Mouse (Mus musculus) gastrocnemius, adult 2 months (tissue): ENCODE measurements around the gene Sucla2. TPM values are rescaled to one million over a fixed set of nuclear protein-coding genes. Genes with fewer than 3 reads are reported as not detected.
"Not testable (repeated sequence)": the region's sequence is repeated elsewhere in the genome, so short reads cannot be mapped to it uniquely, and the experiment has no call there.

ENCODE experiments used
- DNase-seq: peaks from one replicate; pipeline ENCODE4 v3.0.0; 2022
- H3K27ac ChIP-seq: fragments of 200-600 bp; 2 replicates; pipeline ENCODE4 v1.8.1; 2022; ENCODE audit warnings: mild to moderate bottlenecking
- H3K4me3 ChIP-seq: fragments of 200-600 bp; 2 replicates; pipeline ENCODE4 v1.8.1; 2022; ENCODE audit warnings: mild to moderate bottlenecking, moderate library complexity
- CTCF ChIP-seq: fragments of 200-600 bp; IDR thresholded peaks from 2 replicates; pipeline ENCODE4 v1.8.1; 2022; ENCODE audit warnings: antibody characterized with exemption, mild to moderate bottlenecking, moderate library complexity
- intact Hi-C: fragments of 180-260 bp; cut with DNase I; formaldehyde crosslinking; loops from one replicate; pipeline ENCODE4 v1.15.1; 2025
- total RNA-seq, 2 experiments: library from RNA; stranded (reverse); gene quantifications; 2 replicates each; pipeline ENCODE4 v1.2.3; 2021

Gene Sucla2
- total RNA-seq, 2 experiments from 2014 or later = 428 to 488 TPM

DNA sequence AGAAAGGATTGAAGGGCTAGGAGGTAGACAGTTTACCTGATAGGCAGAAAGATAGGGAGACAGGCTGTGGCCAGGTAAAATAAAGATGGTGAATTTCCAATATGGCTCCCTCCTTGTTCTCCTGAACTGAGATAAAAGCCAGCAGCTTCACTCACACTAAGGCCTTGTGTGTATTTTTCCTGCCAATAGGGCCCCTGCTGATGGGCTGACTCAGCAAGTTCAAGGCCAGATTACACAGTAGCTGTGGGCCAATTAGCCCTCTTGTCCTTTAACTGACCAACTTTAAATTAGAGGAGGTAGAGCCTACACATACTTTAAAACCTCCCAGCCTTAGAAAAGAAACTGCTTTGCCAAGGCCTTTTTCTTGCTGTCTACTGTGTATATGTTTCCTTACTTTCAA is 51.2 kb downstream of the Sucla2 start:
- Histone ChIP-seq H3K4me3 (no peak overlapping the region), H3K27ac (no peak overlapping the region)
- intact Hi-C loops = no loop called here
- DNase-seq = no peak
- TF ChIP-seq CTCF = no peak

DNA sequence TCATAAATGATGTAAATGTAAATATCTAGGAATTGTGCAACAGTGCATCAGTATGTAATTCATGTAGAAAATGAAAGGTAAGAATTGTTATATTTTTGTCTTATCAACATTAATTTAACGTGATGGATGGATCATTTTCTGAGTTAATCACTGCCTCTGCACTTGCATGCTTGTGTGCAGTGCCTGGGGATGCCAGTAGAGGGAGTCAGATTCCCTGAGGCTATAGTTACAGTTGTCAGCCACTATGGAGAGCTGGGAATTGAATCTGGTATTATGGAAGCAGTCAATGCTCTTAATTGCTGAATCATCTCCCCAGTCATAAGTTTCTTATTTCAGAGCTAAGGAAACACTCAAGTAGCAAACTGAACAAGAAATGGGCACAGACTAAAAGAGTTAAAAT is 63.0 kb downstream of the Sucla2 start:
- intact Hi-C loops = no loop called here
- H3K27ac ChIP-seq = no peak overlapping the region
- peak; percentile 22 for DNase-seq
- no peak overlapping the region for H3K4me3 ChIP-seq
- peak; percentile 53 for TF ChIP-seq CTCF

DNA sequence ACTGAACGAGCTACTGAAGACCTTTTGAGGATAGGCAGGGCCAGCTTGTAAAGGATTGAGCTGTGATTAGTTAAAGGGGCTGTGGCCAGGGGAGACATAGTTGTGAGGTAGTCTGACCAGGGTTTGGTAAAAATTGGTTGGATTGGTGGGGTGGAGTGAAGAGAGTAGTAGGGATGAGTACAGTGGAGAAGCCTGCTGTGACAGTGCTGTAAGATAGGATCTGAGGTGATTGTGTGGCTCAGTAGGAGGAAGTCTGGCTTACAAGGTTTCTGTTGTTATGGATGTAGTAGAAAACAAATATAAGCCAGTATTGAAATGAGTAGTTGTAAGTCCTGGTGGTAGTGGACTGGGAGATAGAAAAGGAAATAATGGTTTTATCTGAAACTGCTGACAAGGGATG is 67.0 kb downstream of the Sucla2 start:
- Histone ChIP-seq H3K27ac (no peak overlapping the region), H3K4me3 (no peak overlapping the region)
- no peak for DNase-seq
- TF ChIP-seq CTCF = no peak
- intact Hi-C loops = no loop called here

DNA sequence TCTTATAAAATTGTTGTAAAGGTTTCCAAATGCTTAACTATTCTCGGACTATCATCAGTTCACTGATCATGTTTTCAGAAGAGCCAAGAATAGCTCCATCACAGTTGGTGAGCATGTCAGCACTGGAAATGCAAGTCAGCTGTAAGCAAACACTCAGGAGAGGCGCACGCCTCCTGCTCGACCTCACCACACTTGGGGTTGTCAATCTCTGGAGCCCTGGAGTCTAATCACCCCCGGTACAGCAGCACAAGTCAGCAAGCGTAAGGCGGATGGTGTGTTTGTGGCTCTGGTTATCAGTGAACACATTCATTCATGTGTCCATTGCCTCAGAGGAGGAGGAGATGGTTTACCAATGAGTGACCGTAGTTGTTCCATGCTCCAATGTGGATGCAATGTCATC is 74.6 kb downstream of the Sucla2 start:
- peak overlapping the region; percentile 92 for H3K27ac ChIP-seq
- TF ChIP-seq CTCF = no peak
- DNase-seq = peak; percentile 84
- intact Hi-C loops = no loop called here
- H3K4me3 ChIP-seq = no peak overlapping the region

DNA sequence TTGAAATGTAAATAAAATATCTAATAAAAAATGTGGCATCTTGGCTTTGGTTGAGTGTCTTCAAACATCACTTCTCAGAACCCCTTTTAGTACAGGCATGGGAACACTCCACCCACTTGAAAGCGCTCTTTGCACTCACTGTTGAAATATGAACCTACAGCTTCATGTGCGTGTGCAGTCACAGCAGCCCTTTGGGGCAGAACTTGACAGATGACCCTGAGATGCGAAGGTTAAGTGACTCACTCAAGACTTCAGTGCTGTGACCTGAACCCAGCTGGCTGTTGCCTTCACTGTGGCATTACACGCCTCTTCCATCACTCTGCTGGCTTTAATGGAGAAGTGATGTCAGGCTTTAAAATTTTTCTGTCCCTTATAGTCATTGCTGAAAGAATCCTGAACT is 82.6 kb downstream of the Sucla2 start:
- no peak for TF ChIP-seq CTCF
- H3K4me3 ChIP-seq = no peak overlapping the region
- DNase-seq = no peak

DNA sequence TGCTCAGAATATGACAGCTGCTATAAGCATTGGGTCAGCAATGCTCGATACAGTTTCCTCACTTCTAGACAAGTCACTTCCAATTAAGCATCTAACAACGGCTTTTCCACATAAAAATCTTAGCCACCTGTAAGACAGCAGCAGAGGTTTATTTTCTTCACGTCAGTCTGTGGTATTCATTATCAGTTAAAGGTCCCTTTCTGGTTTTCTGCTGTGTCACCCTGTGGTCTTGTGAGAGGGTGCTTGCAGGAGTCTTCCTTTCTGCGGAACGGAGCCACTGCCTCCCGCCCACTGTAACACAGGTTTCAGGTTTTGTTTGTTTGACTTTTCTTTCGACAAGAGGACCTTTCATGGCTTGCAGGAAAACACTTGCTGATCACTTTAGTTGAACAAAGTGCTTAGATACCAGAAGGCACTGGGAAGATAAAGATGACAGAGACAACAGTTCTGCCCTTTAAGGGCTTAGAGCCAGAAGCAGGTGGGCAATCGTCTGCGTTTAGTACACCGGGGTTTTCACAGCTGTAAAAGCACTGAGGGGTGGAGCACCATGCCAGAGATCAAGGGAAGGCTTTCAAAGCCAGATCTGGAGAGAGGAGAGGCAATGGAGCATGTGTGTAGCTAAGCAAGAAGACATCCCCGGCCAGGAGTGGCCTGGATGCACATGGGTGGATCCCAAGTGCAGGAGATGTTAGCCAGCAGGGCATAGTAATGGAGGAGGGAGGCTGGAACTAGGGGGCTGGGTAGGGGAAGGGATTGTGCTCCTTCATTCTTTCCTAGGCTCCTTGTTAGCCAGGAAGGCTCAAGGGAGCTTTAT is 83.8 kb downstream of the Sucla2 start:
- Histone ChIP-seq H3K27ac (no peak overlapping the region), H3K4me3 (no peak overlapping the region)
- intact Hi-C loops = no loop called here
- no peak for TF ChIP-seq CTCF
- no peak for DNase-seq

More for the DNA sequence above, 82.6 kb downstream of the Sucla2 start:
- no peak overlapping the region for H3K27ac ChIP-seq
- intact Hi-C loops = no loop called here

DNA sequence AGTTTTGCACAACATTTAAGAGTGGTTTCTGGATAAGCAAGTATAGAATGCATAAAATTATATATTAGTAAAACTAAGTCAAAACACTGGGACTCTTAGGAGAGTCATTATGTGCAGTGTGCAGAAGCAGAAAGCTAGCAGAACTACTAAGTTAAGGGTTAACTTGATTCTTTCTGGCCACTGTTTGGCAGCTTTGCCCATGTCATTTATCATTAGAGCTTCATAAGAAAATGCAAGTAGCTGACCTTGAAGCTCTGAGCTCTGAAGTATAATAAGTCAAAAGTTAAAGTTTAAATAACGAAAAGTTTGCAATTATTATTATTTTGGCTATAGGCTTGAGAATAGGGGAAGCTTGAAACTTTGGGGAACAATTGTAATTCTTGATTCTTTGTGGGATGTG is 89.8 kb downstream of the Sucla2 start:
- H3K4me3 ChIP-seq, intact Hi-C loops, DNase-seq, H3K27ac ChIP-seq: not testable (repeated sequence)

DNA sequence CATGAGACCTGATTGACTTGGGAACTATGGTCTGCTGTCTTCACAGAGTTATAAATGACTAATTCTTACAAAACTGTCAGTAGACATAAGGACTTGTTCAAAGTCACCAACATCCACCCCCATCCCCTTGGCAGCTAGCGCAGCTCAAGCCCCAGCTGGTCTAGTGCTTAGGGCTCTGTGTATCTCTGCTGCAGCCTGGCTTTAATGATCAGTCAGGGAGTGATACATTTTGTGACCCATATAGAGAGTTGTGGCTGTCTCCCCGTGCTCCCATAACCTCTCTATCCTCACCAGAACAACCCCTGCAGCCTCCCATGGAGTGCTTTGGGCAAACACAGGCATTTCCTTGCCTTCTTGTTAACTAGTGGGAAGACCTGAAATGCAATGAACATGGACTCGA is 95.8 kb downstream of the Sucla2 start:
- no peak overlapping the region for H3K4me3 ChIP-seq
- TF ChIP-seq CTCF = no peak
- no peak overlapping the region for H3K27ac ChIP-seq
- intact Hi-C loops = no loop called here
- DNase-seq = no peak

DNA sequence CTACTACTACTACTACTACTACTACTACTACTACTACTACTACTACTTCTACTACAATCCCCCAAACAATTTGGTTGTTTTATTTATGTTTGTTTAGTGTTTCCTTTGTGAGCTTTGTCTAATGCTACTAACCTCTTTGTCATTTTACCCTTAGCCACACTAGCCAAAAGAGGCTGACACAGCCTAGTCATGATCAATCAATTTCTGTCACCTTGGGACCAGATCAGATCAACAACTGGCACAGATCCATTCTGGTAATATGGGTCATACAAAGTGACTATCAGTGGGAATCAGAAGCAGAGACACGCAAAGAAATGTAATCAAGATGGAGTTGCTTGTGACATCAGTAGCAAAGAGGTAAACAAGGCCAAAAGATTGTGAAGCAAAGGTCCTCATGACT is 97.9 kb downstream of the Sucla2 start:
- no peak for TF ChIP-seq CTCF
- DNase-seq = no peak
- no peak overlapping the region for H3K27ac ChIP-seq
- intact Hi-C loops = no loop called here
- no peak overlapping the region for H3K4me3 ChIP-seq

DNA sequence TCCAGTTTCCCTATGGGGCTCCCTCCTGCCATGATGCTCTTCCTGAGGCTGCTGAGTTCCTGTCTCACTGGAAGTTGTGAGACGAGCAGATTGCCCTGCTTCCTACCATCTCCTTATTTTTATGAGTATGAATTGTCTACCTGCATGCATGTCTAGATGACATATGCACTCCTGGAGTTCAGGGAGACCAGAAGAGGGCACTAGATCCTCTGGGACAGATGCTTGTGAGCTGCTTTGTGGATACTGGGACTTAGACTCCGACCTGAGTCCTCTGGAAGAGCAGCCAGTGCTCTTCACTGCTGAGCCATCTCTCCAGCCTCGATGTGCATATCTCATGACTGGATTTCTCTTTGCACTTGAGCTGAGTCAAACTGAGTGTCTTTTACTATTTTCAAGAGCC is 100.3 kb downstream of the Sucla2 start:
- peak; percentile 29; the same call in 1 of the 2 replicates for TF ChIP-seq CTCF
- intact Hi-C loops = no loop called here
- no peak for DNase-seq
- no peak overlapping the region for H3K27ac ChIP-seq
- H3K4me3 ChIP-seq = no peak overlapping the region

DNA sequence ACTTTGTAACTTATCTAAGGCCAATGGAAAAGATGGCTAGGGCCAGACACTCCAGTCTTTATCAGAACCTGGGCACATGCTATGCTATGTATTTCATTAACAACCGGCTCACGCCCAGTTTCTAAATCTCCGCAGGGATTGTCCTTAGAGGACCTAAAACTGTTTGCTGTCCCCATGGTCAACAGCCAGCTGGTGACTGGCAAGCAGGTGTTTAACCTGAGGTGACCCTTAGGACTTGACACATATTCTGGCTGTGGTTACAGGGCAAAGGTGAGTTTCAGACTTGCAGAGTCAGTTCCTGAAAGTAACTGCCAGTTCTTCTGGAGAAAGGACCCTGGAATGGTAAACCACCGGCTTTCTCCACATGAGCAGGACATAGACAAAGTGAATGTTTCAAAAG is 106.4 kb downstream of the Sucla2 start:
- intact Hi-C loops = no loop called here
- no peak for TF ChIP-seq CTCF
- Histone ChIP-seq H3K27ac (peak overlapping the region; percentile 77), H3K4me3 (no peak overlapping the region)
- DNase-seq = peak; percentile 70

DNA sequence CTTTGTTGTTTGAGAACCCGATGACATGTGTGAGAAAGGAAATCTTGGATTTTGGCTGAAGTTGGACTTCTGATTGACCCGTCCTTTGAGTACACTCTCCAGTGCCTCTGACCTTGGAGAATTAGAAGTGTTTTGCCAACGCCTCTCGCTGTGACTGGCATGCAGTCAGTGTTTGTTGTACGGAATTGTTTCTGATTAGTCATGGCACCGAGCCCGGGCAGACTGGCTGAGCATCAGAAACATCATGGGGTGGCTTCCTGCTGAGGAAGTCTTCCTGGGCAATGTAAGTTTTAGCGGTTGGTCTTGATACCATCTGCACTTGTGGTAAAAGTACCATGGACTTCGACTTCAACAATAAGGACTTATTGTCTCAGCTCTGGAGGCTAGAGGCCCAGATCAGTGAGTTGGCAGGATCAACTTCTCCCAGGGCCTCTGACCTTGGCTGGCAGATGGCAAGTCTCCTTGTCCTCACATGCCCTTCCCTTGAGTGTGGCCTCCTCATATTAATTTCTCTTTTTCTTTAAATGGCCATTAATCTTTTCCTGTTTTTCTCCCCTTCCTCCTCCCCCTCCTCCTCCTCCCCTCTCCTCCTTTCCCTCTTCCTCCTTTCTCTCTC is 107.6 kb downstream of the Sucla2 start:
- Histone ChIP-seq H3K27ac (peak overlapping the region; percentile 77; the same call in 1 of the 2 replicates), H3K4me3 (no peak overlapping the region)
- intact Hi-C loops = no loop called here
- no peak for TF ChIP-seq CTCF
- no peak for DNase-seq

DNA sequence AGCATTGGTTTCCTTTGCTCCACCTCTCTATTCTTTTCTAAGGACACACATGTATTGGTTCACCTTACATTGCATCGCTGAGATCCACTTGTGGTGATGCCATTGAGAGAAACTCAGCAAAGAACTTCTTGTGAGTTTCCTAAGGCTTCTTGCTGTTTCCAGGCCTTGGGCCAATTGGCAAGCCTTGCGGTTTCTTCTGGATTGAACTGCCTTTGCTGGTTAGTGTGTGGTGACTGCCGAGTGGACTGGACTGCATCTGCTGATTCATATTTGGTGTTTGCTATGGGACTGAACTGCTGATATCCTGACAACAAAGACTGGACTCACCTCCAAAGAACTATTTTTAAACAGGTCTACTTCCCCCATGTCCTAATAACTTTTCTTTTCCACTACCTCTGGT is 109.2 kb downstream of the Sucla2 start:
- no peak overlapping the region for H3K27ac ChIP-seq
- TF ChIP-seq CTCF = no peak
- intact Hi-C loops = no loop called here

DNA sequence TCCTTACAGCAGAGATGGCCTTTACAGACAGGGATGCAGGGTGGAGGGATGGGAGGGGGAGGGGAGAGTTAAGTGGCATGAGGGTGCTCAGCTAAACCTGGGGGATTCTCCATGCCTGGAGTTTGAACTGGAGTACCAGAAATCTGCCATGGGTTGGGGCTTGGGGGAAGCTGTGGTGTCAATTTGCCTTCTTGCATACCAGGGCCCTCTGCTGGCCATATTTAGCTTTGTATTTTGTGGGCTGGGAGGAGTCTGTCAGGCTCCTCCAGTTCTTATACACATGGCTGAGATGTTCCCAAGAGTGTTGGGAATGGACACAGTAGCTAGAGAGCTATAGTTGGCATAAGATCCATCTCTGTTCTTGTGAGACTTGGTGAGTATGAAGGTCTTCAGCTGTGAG is 112.3 kb downstream of the Sucla2 start:
- TF ChIP-seq CTCF = peak; percentile 38; the same call in 1 of the 2 replicates
- peak; percentile 23 for DNase-seq
- intact Hi-C loops = no loop called here

More for the DNA sequence above, 109.2 kb downstream of the Sucla2 start:
- no peak overlapping the region for H3K4me3 ChIP-seq
- DNase-seq = no peak

More for the DNA sequence above, 112.3 kb downstream of the Sucla2 start:
- Histone ChIP-seq H3K4me3 (no peak overlapping the region), H3K27ac (no peak overlapping the region)

Other genes starting within 250 kb of the Sucla2 start
- gene Rb1, start 199.5 kb upstream of the Sucla2 start, total RNA-seq = 10 to 100 TPM; 14.4 to 20.1 TPM
- gene Itm2b, start 140.0 kb upstream of the Sucla2 start, total RNA-seq = 100 to 1,000 TPM; 255 to 336 TPM
- 10 to 100 TPM; 13.4 to 16.1 TPM for gene Med4, start 15.3 kb upstream of the Sucla2 start, total RNA-seq
- 1 to 10 TPM; 6.7 to 7.2 TPM for gene Nudt15, start 22.9 kb downstream of the Sucla2 start, total RNA-seq
- gene Gm21750, start 135.9 kb downstream of the Sucla2 start, total RNA-seq = not detected